Mouse (Mus musculus): ENCODE results near the gene Acot7.

- TF ChIP-seq CTCF (IDR thresholded peaks at IDR 0.05; ENCODE audit: borderline replicate concordance, insufficient read depth, low read depth, low read length) (no peak), POLR2A (IDR thresholded peaks at IDR 0.05; ENCODE audit: borderline replicate concordance, insufficient read depth, low read length) (no peak)
Observed at GRCm38 (mm10) chr4:152274681-152275131, 96.8 kb downstream of the Acot7 start.
